ENCODE assay signal across 11 mouse cellular contexts in genomic region chr16:36720194-36721055, GRCm38 (mm10). TPM values are rescaled to one million over a fixed set of nuclear protein-coding genes. Genes with fewer than 3 reads are reported as not detected.
A peak's percentile ranks its signal among the peaks of the same experiment; 100 is the strongest.
DNase-seq lines count a peak whose midpoint lies in the region; ATAC-seq and TF ChIP-seq lines count a peak whose summit lies in the region.
"Had no signal": no experiment of that assay in that cellular context is flagged by ENCODE, and none has a peak within 500 bp of the region (broad histone marks: within the 10 kb centered on the region; RNA-seq: fewer than 3 reads in every experiment).

No protein-coding gene starts in this region.

- H3K27me3 ChIP-seq in midbrain, postnatal 0 days (ENCODE audit: insufficient read depth, low read length): no peaks in the 10 kb centered on the region; the same call in 1 of the 2 replicates
- peaks cover 6% of the 10 kb centered on the region; the same call in 1 of the 2 replicates for H3K27me3 ChIP-seq in midbrain, embryonic 10.5 days (ENCODE audit: low read depth, poor library complexity, severe bottlenecking)
- no peaks in the 10 kb centered on the region for H3K27me3 ChIP-seq in splenic B cell, adult 2 months (ENCODE audit: control insufficient read depth, insufficient read depth, low read length, poor library complexity, severe bottlenecking)
- H3K27me3 ChIP-seq: kidney, embryonic 15.5 days; limb, embryonic 15.5 days had no signal

- H3K4me2 ChIP-seq in midbrain, postnatal 0 days (ENCODE audit: low read depth, low read length, poor library complexity, severe bottlenecking): no peak overlapping the region
- H3K4me2 ChIP-seq: kidney, embryonic 15.5 days; limb, embryonic 15.5 days had no signal

- H3K4me1 ChIP-seq in midbrain, postnatal 0 days (ENCODE audit: insufficient read depth, low read length): no peaks in the 10 kb centered on the region
- H3K4me1 ChIP-seq in midbrain, embryonic 10.5 days: 0 out of 2 replicates have a peak, but pooled peaks cover 9% of the 10 kb centered on the region
- H3K4me1 ChIP-seq: limb, embryonic 15.5 days had no signal

- no peak for ATAC-seq in midbrain, postnatal 0 days (ENCODE audit: low FRiP score)
- ATAC-seq in hematopoietic stem cell, adult 5-6 weeks (replicated peaks in 1 of 2; ENCODE audit: insufficient read depth in 1 of 2, low FRiP score in 2 of 2, low TSS enrichment in 1 of 2, low read depth in 1 of 2, poor library complexity in 2 of 2, severe bottlenecking in 2 of 2): peak; percentile 66 to 70

- WGBS in midbrain, postnatal 0 days: 65% methylated on average over 13 of the region's 13 CpGs
- WGBS in midbrain, embryonic 10.5 days: 63% methylated on average over 13 of the region's 13 CpGs

- H3K27ac ChIP-seq in midbrain, postnatal 0 days (ENCODE audit: low read depth, low read length): no peak overlapping the region
- H3K27ac ChIP-seq in midbrain, embryonic 10.5 days (replicated peaks): no peak overlapping the region
- H3K27ac ChIP-seq: kidney, embryonic 15.5 days; limb, embryonic 15.5 days had no signal

- DNase-seq in midbrain, postnatal 0 days (ENCODE audit: low spot score): peak; percentile 9
- DNase-seq in midbrain, embryonic 10.5 days (ENCODE audit: low spot score): no peak
- DNase-seq in ZHBTc4 (ENCODE audit: low read depth, low spot score): peak; percentile 64
- peak; percentile 71 for DNase-seq in splenic B cell, adult 2 months (ENCODE audit: low read depth, low spot score)
- DNase-seq in heart, adult 9 months (ENCODE audit: low spot score in 2 of 2): no peak
- no peak for DNase-seq in right cerebral cortex, postnatal 4 days
- no peak for DNase-seq in right cerebral cortex, adult 2 months (ENCODE audit: low spot score in 2 of 2)
- DNase-seq: adrenal gland, postnatal 36 days had no signal

- peak; percentile 28; the same call in 1 of the 2 replicates for TF ChIP-seq CTCF in midbrain, postnatal 0 days (IDR thresholded peaks at IDR 0.05)

- H3K9ac ChIP-seq in midbrain, postnatal 0 days (replicated peaks; ENCODE audit: low read length, poor library complexity, severe bottlenecking): no peak overlapping the region
- H3K9ac ChIP-seq: kidney, embryonic 15.5 days; limb, embryonic 15.5 days had no signal

- no peaks in the 10 kb centered on the region for H3K9me3 ChIP-seq in midbrain, postnatal 0 days (ENCODE audit: low read length)
- H3K9me3 ChIP-seq in midbrain, embryonic 10.5 days (replicated peaks): no peaks in the 10 kb centered on the region
- H3K9me3 ChIP-seq: kidney, embryonic 15.5 days; limb, embryonic 15.5 days had no signal

- no peak overlapping the region for H3K4me3 ChIP-seq in midbrain, postnatal 0 days (ENCODE audit: low read depth, low read length)
- H3K4me3 ChIP-seq in midbrain, embryonic 10.5 days: no peak overlapping the region
- H3K4me3 ChIP-seq: kidney, embryonic 15.5 days; limb, embryonic 15.5 days had no signal

- H3K36me3 ChIP-seq in midbrain, postnatal 0 days (ENCODE audit: insufficient read depth, low read length): no peaks in the 10 kb centered on the region
- no peaks in the 10 kb centered on the region for H3K36me3 ChIP-seq in midbrain, embryonic 10.5 days
- H3K36me3 ChIP-seq in splenic B cell, adult 2 months (ENCODE audit: control insufficient read depth, insufficient read depth, low read length, poor library complexity, severe bottlenecking): no peaks in the 10 kb centered on the region
- H3K36me3 ChIP-seq: kidney, embryonic 15.5 days; limb, embryonic 15.5 days had no signal

RNA-seq across cellular contexts. Expression of gene Ildr1, which starts 26.6 kb away (rescaled TPM):
- 0.52 and 0.93 TPM in 2 replicates for total RNA-seq in midbrain, postnatal 0 days (2014; rRNA removed)
- 1.1 and 1.2 TPM in 2 replicates for polyA plus RNA-seq in midbrain, postnatal 0 days (2015; fragmentation: Nextera tagmentation; extraction: Ambion mirVana)
- polyA plus RNA-seq in midbrain, embryonic 10.5 days (2016; fragmentation: Nextera tagmentation; extraction: Ambion mirVana): 0.11 and 0.15 TPM in 2 replicates
- 0.45 and 0.63 TPM in 2 replicates for total RNA-seq in hematopoietic stem cell, adult 5-6 weeks (2017)
- total RNA-seq: adrenal gland, postnatal 36 days had no signal

RNA-seq across cellular contexts. Expression of gene Cd86, which starts 54.5 kb away (rescaled TPM):
- 1.7 and 3.0 TPM in 2 replicates for total RNA-seq in midbrain, postnatal 0 days (2014; rRNA removed)
- polyA plus RNA-seq in midbrain, postnatal 0 days (2015; fragmentation: Nextera tagmentation; extraction: Ambion mirVana): 1.9 and 2.3 TPM in 2 replicates
- polyA plus RNA-seq in midbrain, embryonic 10.5 days (2016; fragmentation: Nextera tagmentation; extraction: Ambion mirVana): 0.42 and 1.2 TPM in 2 replicates
- total RNA-seq in hematopoietic stem cell, adult 5-6 weeks (2017): 14.1 and 18.0 TPM in 2 replicates

Comparison
In these comparisons a context has a peak if more than half of its experiments do, and no peak if none do; other contexts are left out.
1. DNase-seq: peak in midbrain, postnatal 0 days (single experiment), ZHBTc4 (single experiment) and splenic B cell, adult 2 months (single experiment); none in midbrain, embryonic 10.5 days (single experiment), heart, adult 9 months (0 of 2), right cerebral cortex, postnatal 4 days (single experiment) and right cerebral cortex, adult 2 months (0 of 2).